Mouse (Mus musculus): ENCODE results near the gene Nlrp4c. TPM values are rescaled to one million over a fixed set of nuclear protein-coding genes. Genes with fewer than 3 reads are reported as not detected.

Gene Nlrp4c
- polyA plus RNA-seq (2012; rRNA removed; ENCODE audit: low replicate concordance): 0.03 TPM in 1 of 2 replicates, not detected in the other

DNA sequence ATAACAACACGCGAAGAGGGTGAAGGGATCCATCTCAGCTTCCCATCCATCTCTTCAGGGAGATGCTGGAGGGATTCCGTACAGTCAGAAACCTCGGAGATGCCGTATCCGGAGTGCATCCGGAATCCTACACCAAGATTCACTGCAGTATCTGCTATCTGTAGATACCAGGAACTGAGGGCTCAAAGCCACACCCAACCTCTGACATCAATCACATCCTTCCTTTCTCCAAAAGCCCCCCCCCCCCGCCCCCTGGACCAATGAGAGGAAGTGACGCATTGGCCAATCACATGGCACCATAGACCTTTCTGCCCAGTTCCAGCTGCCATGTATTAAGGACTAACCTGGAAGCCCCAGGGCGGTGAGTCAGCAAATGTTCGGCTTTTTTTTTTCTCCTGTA is at the start of gene Nlrp4c:
Gene Nlrp4c, plus strand, starts transcription at position 301 of the 400 bp plus-strand sequence.

DNA sequence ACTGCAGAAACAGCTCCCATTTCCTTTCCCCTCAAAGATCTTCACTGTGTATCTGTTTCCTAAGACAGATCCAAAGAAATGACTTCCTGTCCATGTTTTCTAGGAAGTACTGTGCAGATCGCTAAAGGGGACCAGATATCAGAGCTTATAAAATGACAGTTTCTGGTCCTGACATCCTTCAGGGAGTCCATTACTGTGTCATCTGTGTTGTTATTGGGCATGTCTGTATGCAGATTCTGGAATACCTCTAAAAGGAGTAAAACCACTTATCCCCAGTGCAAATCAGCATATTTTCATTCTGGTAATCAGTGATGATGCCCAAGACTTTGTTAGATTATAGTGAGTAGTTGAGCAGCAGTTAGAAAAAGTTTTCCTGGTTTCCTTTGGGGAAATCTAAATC is 34.1 kb upstream of the Nlrp4c start, which contains the start of gene Vmn1r65:
Gene Vmn1r65, minus strand, starts transcription at position 101 of the 400 bp plus-strand sequence.

Other genes with a start within 250 kb of the Nlrp4c start
- not detected in 2 replicates for gene Vmn1r63, start 239.7 kb upstream of the Nlrp4c start, polyA plus RNA-seq (2012; rRNA removed; ENCODE audit: low replicate concordance)
- gene Vmn1r64, start 160.6 kb upstream of the Nlrp4c start, polyA plus RNA-seq (2012; rRNA removed; ENCODE audit: low replicate concordance): not detected in 2 replicates
- not detected in 2 replicates for gene Vmn1r65, start 34.2 kb upstream of the Nlrp4c start, polyA plus RNA-seq (2012; rRNA removed; ENCODE audit: low replicate concordance)
- 36.6 and 43.9 TPM in 2 replicates for gene Zfp787, start 110.8 kb downstream of the Nlrp4c start, polyA plus RNA-seq (2012; rRNA removed; ENCODE audit: low replicate concordance)
- gene Zfp444, start 127.1 kb downstream of the Nlrp4c start, polyA plus RNA-seq (2012; rRNA removed; ENCODE audit: low replicate concordance): 13.4 and 35.9 TPM in 2 replicates
- not detected in 2 replicates for gene Galp, start 151.9 kb downstream of the Nlrp4c start, polyA plus RNA-seq (2012; rRNA removed; ENCODE audit: low replicate concordance)
- gene Zscan5b, start 177.1 kb downstream of the Nlrp4c start, polyA plus RNA-seq (2012; rRNA removed; ENCODE audit: low replicate concordance): not detected in 2 replicates
- 0.46 and 1.5 TPM in 2 replicates for gene Epp13, start 207.5 kb downstream of the Nlrp4c start, polyA plus RNA-seq (2012; rRNA removed; ENCODE audit: low replicate concordance)
- 1.6 and 1.8 TPM in 2 replicates for gene Zfp667, start 241.4 kb downstream of the Nlrp4c start, polyA plus RNA-seq (2012; rRNA removed; ENCODE audit: low replicate concordance)

Data from subcutaneous adipose tissue, adult 2 months (tissue).